Mouse (Mus musculus): ENCODE measurements around the gene Iqcf3. TPM values are rescaled to one million over a fixed set of nuclear protein-coding genes. Genes with fewer than 3 reads are reported as not detected.
A peak's percentile ranks its signal among the peaks of the same experiment; 100 is the strongest.

Gene Iqcf3
- polyA plus RNA-seq, 1 experiment from 2014 or later = not detected

DNA sequence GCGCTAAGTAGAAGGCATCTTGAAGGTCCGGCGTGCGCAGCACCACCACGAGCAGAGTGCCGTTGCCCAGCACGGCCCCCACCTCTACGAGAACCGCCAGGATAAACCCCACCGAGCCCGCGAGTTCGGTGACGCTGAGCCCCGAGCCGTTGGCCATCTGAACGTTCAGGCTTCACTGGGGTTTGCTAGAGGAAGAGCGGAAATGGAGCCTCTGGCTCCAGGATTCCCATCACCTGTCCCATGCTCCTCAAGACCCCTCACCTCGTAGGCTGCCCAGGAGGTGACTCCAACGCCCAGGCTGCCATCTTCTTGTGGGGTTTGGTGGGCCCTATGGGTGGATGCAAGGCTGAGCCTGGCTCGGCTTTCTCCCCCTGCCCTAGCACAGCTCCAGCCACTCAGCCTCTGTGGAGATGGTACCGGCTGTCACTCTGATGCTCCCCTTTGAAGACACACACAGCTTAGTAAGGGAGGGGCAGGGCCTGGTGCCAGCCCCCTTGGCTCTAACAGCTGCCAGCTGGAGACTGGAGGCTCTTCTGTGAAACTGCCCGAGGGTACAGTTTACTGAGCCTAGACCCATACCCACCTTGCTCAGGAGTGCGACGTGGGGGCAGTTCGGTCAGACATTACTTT lies 95.7 kb downstream of the Iqcf3 start, which contains the start of gene Gpr62:
Gpr62 (minus strand) TSS at position 368 of the 630 bp plus-strand sequence.
- Histone ChIP-seq H3K4me2 (peak within 1 kb of the TSS; percentile 94), H3K9ac (ENCODE audit: low read depth, low read length) (peak within 1 kb of the TSS; percentile 73), H3K9me3 (replicated peaks; ENCODE audit: control insufficient read depth, low read length) (no peaks in the 10 kb centered on the region), H3K27me3 (ENCODE audit: control insufficient read depth, insufficient read depth, low read length) (peaks cover 11% of the 10 kb centered on the region), H3K4me3 (ENCODE audit: low read depth, low read length) (peak within 1 kb of the TSS; percentile 57), H3K4me1 (ENCODE audit: control insufficient read depth, insufficient read depth, low read length) (peaks cover 12% of the 10 kb centered on the region), H3K36me3 (ENCODE audit: control insufficient read depth, insufficient read depth, low read length) (peaks cover 4% of the 10 kb centered on the region), H3K27ac (ENCODE audit: low read depth, low read length) (0 out of 2 replicates have a peak within 1 kb of the TSS, but pooled peaks have one; percentile 10)
- 35% methylated on average over 26 of the region's 26 CpGs for WGBS (ENCODE audit: insufficient replicate concordance)
- no peak for ATAC-seq (replicated peaks; ENCODE audit: insufficient number of reproducible peaks, low FRiP score, low TSS enrichment)

DNA sequence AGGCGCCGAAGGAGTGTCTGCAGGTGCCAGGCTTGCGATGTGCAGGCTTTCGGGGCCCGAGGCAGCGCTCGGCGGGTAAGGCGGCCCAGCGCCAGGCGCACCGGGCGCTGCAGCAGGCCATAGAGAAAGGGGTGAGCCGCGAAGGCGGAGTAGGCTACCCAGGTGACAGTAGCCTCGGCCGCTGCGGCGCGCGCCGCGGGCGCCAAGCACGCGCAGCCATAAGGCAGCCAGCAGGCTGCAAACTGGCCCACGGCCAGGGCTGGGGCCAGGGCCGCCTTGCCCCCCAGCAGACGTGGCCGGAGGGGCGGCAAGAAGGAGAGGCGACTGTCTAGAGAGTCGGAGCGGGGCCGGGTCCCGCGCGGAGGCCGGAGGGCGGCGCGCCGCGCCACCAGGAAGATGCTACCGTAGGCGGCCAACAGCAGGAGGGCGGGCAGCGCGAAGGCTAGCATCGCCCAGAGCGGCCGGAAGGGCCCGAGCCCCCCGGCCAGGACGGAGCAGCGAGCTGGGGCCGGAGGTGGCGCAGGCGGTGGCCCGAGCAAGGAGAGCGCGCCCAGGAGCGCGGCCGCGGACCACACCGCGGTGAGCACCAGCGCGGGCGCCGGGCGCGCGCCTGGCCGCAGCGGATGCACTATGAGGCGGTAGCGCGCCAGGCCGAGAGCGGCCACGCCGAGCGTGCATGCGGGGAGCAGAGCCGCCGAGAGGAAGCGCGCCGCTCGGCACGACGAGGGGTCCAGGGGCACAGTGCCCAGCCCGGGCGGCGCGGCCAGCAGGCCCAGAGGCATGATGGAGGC lies 96.5 kb downstream of the Iqcf3 start:
- Histone ChIP-seq H3K4me3 (ENCODE audit: low read depth, low read length) (peak overlapping the region; percentile 57), H3K27me3 (ENCODE audit: control insufficient read depth, insufficient read depth, low read length) (peaks cover 11% of the 10 kb centered on the region), H3K9ac (ENCODE audit: low read depth, low read length) (peak overlapping the region; percentile 73), H3K36me3 (ENCODE audit: control insufficient read depth, insufficient read depth, low read length) (peaks cover 9% of the 10 kb centered on the region), H3K4me2 (peak overlapping the region; percentile 94), H3K27ac (ENCODE audit: low read depth, low read length) (0 out of 2 replicates have a peak overlapping the region, but pooled peaks have one; percentile 10), H3K4me1 (ENCODE audit: control insufficient read depth, insufficient read depth, low read length) (peaks cover 12% of the 10 kb centered on the region), H3K9me3 (replicated peaks; ENCODE audit: control insufficient read depth, low read length) (no peaks in the 10 kb centered on the region)
- ATAC-seq (replicated peaks; ENCODE audit: insufficient number of reproducible peaks, low FRiP score, low TSS enrichment) = peak; percentile 69
- WGBS (ENCODE audit: insufficient replicate concordance) = 3% methylated on average over 97 of the region's 99 CpGs

DNA sequence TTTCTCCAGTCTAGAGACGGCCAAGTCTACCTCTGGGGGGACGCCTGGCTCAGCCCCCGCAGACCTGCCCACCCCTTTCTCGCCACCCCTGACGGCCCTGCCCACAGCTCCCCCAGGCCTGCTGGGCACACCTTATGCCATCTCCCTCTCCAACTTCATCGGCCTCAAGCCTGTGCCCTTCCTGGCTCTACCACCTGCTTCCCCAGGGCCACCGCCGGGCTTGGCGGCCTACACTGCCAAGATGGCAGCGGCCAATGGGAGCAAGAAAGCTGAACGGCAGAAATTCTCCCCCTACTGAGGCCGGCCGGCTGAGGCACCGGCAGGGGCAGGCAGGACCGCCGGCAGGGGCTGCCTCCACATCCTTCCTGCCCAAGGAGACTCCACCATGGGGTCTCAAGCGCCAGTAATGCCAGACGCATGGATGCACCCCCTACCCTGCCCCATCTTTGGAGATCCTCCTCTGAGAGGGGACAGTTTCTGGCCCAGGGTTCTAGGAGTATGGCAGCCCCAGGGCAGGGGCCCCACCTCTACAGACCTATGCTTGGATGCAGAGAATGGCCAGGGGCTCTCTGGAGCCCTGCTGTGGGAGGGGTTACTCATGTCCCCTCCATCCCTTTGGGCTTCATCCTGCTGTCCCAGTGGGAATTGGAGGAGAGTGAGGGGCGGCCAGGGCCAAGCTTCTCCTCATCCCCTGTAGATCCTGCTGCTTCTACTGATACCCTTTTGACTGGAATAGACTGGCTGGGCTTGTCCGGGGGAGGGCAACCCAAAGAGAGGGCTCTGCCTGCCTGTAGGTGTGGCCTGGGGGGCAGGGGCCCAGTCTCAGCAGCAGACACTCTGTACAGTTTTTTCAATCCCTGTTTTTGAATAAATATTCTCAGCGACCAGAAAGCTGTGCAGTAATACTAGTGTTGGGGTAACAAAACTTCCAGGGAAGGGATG lies 98.0 kb downstream of the Iqcf3 start:
- no peak overlapping the region for H3K9ac ChIP-seq (ENCODE audit: low read depth, low read length)
- peaks cover 12% of the 10 kb centered on the region for H3K4me1 ChIP-seq (ENCODE audit: control insufficient read depth, insufficient read depth, low read length)
- no peak for ATAC-seq (replicated peaks; ENCODE audit: insufficient number of reproducible peaks, low FRiP score, low TSS enrichment)
- H3K4me2 ChIP-seq = peak overlapping the region; percentile 2; the same call in 1 of the 2 replicates
- peaks cover 11% of the 10 kb centered on the region for H3K27me3 ChIP-seq (ENCODE audit: control insufficient read depth, insufficient read depth, low read length)
- H3K27ac ChIP-seq (ENCODE audit: low read depth, low read length) = no peak overlapping the region
- peaks cover 10% of the 10 kb centered on the region for H3K36me3 ChIP-seq (ENCODE audit: control insufficient read depth, insufficient read depth, low read length)
- WGBS (ENCODE audit: insufficient replicate concordance) = 82% methylated on average over 21 of the region's 21 CpGs
- no peaks in the 10 kb centered on the region for H3K9me3 ChIP-seq (replicated peaks; ENCODE audit: control insufficient read depth, low read length)
- H3K4me3 ChIP-seq (ENCODE audit: low read depth, low read length) = no peak overlapping the region

DNA sequence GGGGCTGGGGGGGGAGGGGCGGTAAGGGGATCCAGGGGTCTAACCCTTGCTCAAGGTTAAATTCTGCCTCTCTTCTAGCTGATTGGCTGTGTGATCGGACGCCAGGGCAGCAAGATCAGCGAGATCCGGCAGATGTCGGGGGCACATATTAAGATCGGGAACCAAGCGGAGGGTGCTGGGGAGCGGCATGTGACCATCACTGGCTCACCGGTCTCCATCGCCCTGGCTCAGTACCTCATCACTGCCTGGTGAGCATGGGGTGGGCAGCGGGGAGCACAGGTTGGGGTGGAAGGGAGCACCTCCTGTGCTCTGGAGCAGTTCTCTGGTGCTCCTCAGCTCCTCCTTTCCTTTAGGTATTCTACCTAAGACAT lies 99.0 kb downstream of the Iqcf3 start:
- H3K4me2 ChIP-seq = no peak overlapping the region
- 88% methylated on average over 12 of the region's 12 CpGs for WGBS (ENCODE audit: insufficient replicate concordance)
- no peak for ATAC-seq (replicated peaks; ENCODE audit: insufficient number of reproducible peaks, low FRiP score, low TSS enrichment)

DNA sequence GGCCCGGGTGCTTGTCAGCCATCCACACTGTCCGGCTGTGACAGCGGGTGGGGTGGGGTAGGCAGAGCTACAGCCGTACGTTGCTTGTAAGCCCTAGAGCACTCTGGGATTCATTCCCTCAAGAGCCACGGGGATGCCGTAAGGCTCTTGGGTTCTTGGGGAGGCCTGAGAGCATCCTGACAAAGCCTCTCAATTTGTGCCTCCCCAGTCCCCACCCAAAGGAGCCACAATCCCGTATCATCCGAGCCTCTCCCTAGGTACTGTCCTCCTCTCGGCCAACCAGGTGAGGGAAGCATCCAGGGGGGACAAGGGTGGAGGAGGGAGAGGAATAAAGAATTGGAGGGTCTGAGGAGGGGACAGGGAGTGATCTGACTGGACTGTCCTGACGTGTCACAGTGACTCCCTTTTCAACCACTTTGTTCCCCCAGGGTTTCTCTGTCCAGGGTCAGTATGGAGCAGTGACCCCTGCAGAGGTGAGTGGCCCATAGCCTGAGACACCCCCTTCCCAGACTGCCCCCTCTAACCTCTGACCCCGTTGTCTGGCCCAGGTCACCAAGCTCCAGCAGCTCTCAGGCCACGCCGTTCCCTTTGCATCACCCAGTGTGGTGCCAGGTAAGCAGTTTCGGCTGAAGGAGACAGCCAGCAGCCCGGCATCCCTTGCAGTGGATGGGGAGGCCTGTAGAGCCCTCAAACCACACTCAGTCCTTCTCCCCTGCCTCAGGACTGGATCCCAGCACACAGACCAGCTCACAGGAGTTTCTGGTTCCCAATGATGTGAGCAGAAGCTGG lies 99.6 kb downstream of the Iqcf3 start:
- peaks cover 11% of the 10 kb centered on the region for H3K27me3 ChIP-seq (ENCODE audit: control insufficient read depth, insufficient read depth, low read length)
- ATAC-seq (replicated peaks; ENCODE audit: insufficient number of reproducible peaks, low FRiP score, low TSS enrichment) = no peak
- WGBS (ENCODE audit: insufficient replicate concordance) = 81% methylated on average over 16 of the region's 16 CpGs
- H3K4me3 ChIP-seq (ENCODE audit: low read depth, low read length) = no peak overlapping the region
- H3K9me3 ChIP-seq (replicated peaks; ENCODE audit: control insufficient read depth, low read length) = no peaks in the 10 kb centered on the region
- peaks cover 28% of the 10 kb centered on the region for H3K4me1 ChIP-seq (ENCODE audit: control insufficient read depth, insufficient read depth, low read length)
- H3K4me2 ChIP-seq = no peak overlapping the region
- no peak overlapping the region for H3K27ac ChIP-seq (ENCODE audit: low read depth, low read length)
- H3K36me3 ChIP-seq (ENCODE audit: control insufficient read depth, insufficient read depth, low read length) = peaks cover 10% of the 10 kb centered on the region
- H3K9ac ChIP-seq (ENCODE audit: low read depth, low read length) = no peak overlapping the region

More for the DNA sequence above, 99.0 kb downstream of the Iqcf3 start:
- H3K4me1 ChIP-seq (ENCODE audit: control insufficient read depth, insufficient read depth, low read length) = peaks cover 22% of the 10 kb centered on the region
- H3K4me3 ChIP-seq (ENCODE audit: low read depth, low read length) = no peak overlapping the region
- no peaks in the 10 kb centered on the region for H3K9me3 ChIP-seq (replicated peaks; ENCODE audit: control insufficient read depth, low read length)
- H3K27me3 ChIP-seq (ENCODE audit: control insufficient read depth, insufficient read depth, low read length) = peaks cover 11% of the 10 kb centered on the region
- no peak overlapping the region for H3K27ac ChIP-seq (ENCODE audit: low read depth, low read length)
- peaks cover 10% of the 10 kb centered on the region for H3K36me3 ChIP-seq (ENCODE audit: control insufficient read depth, insufficient read depth, low read length)
- H3K9ac ChIP-seq (ENCODE audit: low read depth, low read length) = no peak overlapping the region

DNA sequence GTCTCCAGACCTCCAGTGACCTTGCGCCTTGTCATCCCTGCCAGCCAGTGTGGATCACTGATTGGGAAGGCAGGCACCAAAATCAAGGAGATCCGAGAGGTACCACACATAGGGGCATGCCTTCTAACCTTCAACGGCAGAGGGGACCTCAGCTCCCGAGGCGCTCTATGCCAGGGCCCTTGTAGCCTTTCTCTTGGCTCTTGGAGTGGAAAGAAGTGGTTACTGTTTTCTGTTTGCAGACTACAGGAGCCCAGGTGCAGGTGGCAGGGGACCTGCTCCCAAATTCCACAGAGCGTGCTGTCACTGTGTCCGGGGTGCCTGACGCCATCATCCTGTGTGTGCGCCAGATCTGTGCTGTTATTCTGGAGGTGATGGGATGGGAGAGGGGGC lies 100.4 kb downstream of the Iqcf3 start:
- no peak for ATAC-seq (replicated peaks; ENCODE audit: insufficient number of reproducible peaks, low FRiP score, low TSS enrichment)
- Histone ChIP-seq H3K36me3 (ENCODE audit: control insufficient read depth, insufficient read depth, low read length) (peaks cover 10% of the 10 kb centered on the region), H3K27ac (ENCODE audit: low read depth, low read length) (no peak overlapping the region), H3K4me3 (ENCODE audit: low read depth, low read length) (no peak overlapping the region), H3K9ac (ENCODE audit: low read depth, low read length) (no peak overlapping the region), H3K4me1 (ENCODE audit: control insufficient read depth, insufficient read depth, low read length) (peaks cover 36% of the 10 kb centered on the region), H3K27me3 (ENCODE audit: control insufficient read depth, insufficient read depth, low read length) (peaks cover 11% of the 10 kb centered on the region), H3K9me3 (replicated peaks; ENCODE audit: control insufficient read depth, low read length) (no peaks in the 10 kb centered on the region), H3K4me2 (no peak overlapping the region)
- WGBS (ENCODE audit: insufficient replicate concordance) = 87% methylated on average over 9 of the region's 9 CpGs

DNA sequence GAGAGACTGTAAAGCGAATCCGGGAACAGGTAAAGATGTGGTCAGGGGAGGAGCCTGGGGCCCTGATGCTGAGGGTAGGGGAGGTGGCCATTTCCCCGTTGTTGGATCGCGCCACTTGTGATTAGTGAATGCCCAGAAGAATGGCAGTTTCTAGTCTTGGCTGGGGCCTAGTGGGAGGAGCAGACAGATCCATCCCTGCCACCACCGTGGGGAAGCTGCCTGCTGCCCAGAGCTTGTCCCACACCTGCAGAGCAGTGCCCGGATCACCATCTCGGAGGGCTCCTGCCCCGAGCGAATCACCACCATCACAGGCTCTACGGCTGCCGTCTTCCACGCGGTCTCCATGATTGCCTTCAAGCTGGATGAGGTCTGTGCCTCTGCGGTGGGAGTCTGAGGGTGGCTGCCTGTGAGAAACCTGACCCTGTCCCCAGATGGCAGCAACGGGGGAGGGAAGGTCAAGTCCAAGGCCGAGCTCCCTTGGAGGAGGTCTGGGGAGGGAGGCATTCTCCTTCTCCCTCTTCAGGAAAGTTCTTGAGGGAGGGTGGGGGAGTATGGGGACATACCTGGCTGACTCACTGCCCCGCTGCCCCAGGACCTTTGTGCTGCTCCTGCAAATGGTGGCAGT lies 100.9 kb downstream of the Iqcf3 start:
- H3K27me3 ChIP-seq (ENCODE audit: control insufficient read depth, insufficient read depth, low read length) = peaks cover 7% of the 10 kb centered on the region
- no peak overlapping the region for H3K9ac ChIP-seq (ENCODE audit: low read depth, low read length)
- H3K4me2 ChIP-seq = no peak overlapping the region
- ATAC-seq (replicated peaks; ENCODE audit: insufficient number of reproducible peaks, low FRiP score, low TSS enrichment) = no peak
- H3K9me3 ChIP-seq (replicated peaks; ENCODE audit: control insufficient read depth, low read length) = no peaks in the 10 kb centered on the region
- H3K4me3 ChIP-seq (ENCODE audit: low read depth, low read length) = no peak overlapping the region
- H3K4me1 ChIP-seq (ENCODE audit: control insufficient read depth, insufficient read depth, low read length) = peaks cover 39% of the 10 kb centered on the region
- H3K36me3 ChIP-seq (ENCODE audit: control insufficient read depth, insufficient read depth, low read length) = peaks cover 10% of the 10 kb centered on the region
- WGBS (ENCODE audit: insufficient replicate concordance) = 80% methylated on average over 18 of the region's 18 CpGs
- H3K27ac ChIP-seq (ENCODE audit: low read depth, low read length) = no peak overlapping the region
